Mouse (Mus musculus): ENCODE measurements around the gene Plbd2. TPM values are rescaled to one million over a fixed set of nuclear protein-coding genes. Genes with fewer than 3 reads are reported as not detected.
"Not testable (repeated sequence)": the region's sequence is repeated elsewhere in the genome, so short reads cannot be mapped to it uniquely, and the experiment has no call there.

Plbd2 gene
- polyA plus RNA-seq, 1 experiment from 2014 or later = 58.8 TPM

- H3K9me3 ChIP-seq = peaks cover 4% of the 10 kb centered on the region; the same call in 1 of the 2 replicates
Measured at GRCm38 (mm10) chr5:120507311-120507710, 3.9 kb upstream of the Plbd2 start.

DNA sequence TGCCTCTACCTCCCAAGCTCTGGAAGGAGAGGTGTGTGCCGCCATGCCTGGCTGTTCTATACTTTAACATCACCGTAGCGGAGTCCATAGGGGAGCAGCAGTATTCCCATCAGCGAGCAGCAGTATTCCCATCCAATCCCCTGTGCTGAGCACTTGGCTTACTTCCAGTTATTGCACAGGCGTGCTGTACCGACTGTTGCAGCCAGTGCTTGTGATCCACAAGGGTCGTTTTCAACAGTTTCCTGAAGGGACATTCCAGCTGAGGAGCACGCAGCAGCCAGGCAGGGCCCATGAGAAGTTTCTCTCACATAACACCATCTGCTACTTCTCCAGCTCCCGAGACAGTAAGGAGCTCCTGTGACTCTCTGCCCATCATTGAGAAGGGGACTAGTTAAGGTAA, 3.1 kb upstream of the Plbd2 start:
- H3K9me3 ChIP-seq = peaks cover 4% of the 10 kb centered on the region; the same call in 1 of the 2 replicates
- no peaks in the 10 kb centered on the region for H3K36me3 ChIP-seq
- no peaks in the 10 kb centered on the region for H3K27me3 ChIP-seq
- 43% methylated on average over 9 of the region's 9 CpGs for WGBS
- peaks cover 38% of the 10 kb centered on the region for H3K4me1 ChIP-seq
- ATAC-seq (ENCODE audit: low FRiP score, low read depth) = no peak
- no peak overlapping the region for H3K4me3 ChIP-seq
- H3K9ac ChIP-seq = no peak overlapping the region
- H3K4me2 ChIP-seq (replicated peaks) = no peak overlapping the region
- H3K27ac ChIP-seq = no peak overlapping the region

More at GRCm38 (mm10) chr5:120507311-120507710, 3.9 kb upstream of the Plbd2 start:
- peaks cover 5% of the 10 kb centered on the region for H3K27me3 ChIP-seq
- no peak overlapping the region for H3K4me2 ChIP-seq (replicated peaks)
- H3K27ac ChIP-seq = no peak overlapping the region
- no peak overlapping the region for H3K4me3 ChIP-seq
- WGBS = 58% methylated on average over 4 of the region's 4 CpGs
- H3K9ac ChIP-seq = no peak overlapping the region
- ATAC-seq (ENCODE audit: low FRiP score, low read depth) = no peak
- H3K4me1 ChIP-seq = peaks cover 37% of the 10 kb centered on the region
- no peaks in the 10 kb centered on the region for H3K36me3 ChIP-seq

DNA sequence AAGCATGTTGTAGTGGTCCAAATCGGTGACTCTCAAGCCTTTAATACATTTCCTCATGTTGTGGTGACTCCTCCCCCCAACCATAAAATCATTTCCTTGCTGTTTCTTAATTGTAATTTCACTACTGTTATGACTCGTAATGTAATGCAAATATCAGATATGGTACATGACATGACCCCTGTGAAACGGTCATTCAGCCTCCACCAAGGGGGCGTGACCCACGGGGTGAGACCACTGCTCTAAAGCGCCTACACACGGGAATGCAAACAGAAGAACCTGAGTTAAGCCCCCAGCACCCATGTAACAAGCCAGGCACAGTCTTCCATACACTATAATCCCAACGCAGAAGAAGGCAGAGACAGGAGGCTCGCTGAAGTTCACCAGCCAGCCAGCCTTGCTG, 2.4 kb upstream of the Plbd2 start:
- WGBS = 71% methylated on average over 9 of the region's 9 CpGs
- Histone ChIP-seq H3K4me2 (replicated peaks) (peak overlapping the region; percentile 29; the same call in 1 of the 2 replicates), H3K9me3 (peaks cover 4% of the 10 kb centered on the region; the same call in 1 of the 2 replicates), H3K9ac (no peak overlapping the region), H3K4me1 (peaks cover 35% of the 10 kb centered on the region), H3K27me3 (no peaks in the 10 kb centered on the region), H3K27ac (no peak overlapping the region), H3K4me3 (no peak overlapping the region), H3K36me3 (no peaks in the 10 kb centered on the region)
- ATAC-seq (ENCODE audit: low FRiP score, low read depth) = no peak

GRCm38 (mm10) chr5:120505368-120505767, 1.9 kb upstream of the Plbd2 start:
- no peak for ATAC-seq (ENCODE audit: low FRiP score, low read depth)

DNA sequence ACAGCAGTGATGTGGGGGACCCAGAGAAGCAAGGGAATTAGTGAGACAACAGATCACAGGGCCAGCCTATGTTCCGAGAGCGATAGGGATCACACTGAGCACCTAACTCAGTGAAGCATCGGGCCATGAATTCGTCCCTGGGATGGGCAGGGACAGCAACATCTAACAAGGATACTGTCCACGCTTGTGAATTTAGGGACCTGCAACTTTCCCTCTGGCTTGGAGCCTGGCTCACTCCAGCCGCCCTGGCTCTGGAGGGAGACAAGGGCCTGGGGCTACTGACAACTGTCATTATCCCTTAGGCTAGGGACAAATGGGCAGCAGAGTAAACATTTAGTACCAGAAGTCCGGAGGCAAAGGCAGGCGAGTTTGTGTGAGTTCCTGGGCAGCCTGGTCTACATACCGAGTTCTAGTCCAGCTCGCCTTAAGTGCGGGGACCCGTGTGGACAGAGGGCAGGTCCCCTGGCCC, 716 bp downstream of the Plbd2 start:
- 11% methylated on average over 12 of the region's 12 CpGs for whole genome bisulfite sequencing
- Histone ChIP-seq H3K4me2 (replicated peaks) (peak overlapping the region; percentile 97), H3K9me3 (no peaks in the 10 kb centered on the region), H3K36me3 (peaks cover 12% of the 10 kb centered on the region; the same call in 1 of the 2 replicates), H3K4me1 (peaks cover 28% of the 10 kb centered on the region), H3K9ac (peak overlapping the region; percentile 92), H3K27ac (no peak overlapping the region), H3K4me3 (peak overlapping the region; percentile 90), H3K27me3 (no peaks in the 10 kb centered on the region)
- ATAC-seq (ENCODE audit: low FRiP score, low read depth) = no peak

More at GRCm38 (mm10) chr5:120505368-120505767, 1.9 kb upstream of the Plbd2 start:
- Histone ChIP-seq H3K4me3 (no peak overlapping the region), H3K4me1 (peaks cover 31% of the 10 kb centered on the region), H3K9ac (no peak overlapping the region), H3K4me2 (replicated peaks) (peak overlapping the region; percentile 29), H3K9me3 (peaks cover 4% of the 10 kb centered on the region; the same call in 1 of the 2 replicates), H3K27ac (no peak overlapping the region), H3K27me3 (no peaks in the 10 kb centered on the region), H3K36me3 (no peaks in the 10 kb centered on the region)
- 23% methylated on average over 16 of the region's 16 CpGs for WGBS

DNA sequence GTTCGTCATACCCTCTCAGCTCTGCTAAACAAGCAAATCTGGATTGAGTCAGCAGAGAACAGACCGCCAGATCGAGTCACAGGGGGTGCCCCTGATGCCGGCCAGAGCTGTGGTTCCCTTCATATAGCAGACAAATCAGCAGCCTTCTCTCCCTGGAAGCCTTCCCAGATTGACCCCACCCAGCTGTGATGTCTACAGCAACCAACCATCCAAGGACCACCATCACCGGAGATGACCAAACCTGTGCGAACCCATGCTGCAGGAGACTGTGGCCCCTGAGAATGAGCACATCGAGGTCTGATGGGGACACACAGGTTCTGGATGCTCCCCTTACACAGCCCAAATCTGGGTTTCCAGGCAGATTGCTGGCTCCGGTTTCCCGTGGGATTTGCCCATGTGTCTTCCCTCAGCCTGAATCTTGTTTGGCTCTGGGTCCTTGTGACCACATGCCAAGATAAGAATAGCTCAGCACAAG, 1.2 kb downstream of the Plbd2 start:
- no peak overlapping the region for H3K27ac ChIP-seq
- ATAC-seq (ENCODE audit: low FRiP score, low read depth) = no peak
- peaks cover 16% of the 10 kb centered on the region; the same call in 1 of the 2 replicates for H3K36me3 ChIP-seq
- H3K4me2 ChIP-seq (replicated peaks) = peak overlapping the region; percentile 97
- no peaks in the 10 kb centered on the region for H3K9me3 ChIP-seq
- H3K27me3 ChIP-seq = no peaks in the 10 kb centered on the region
- H3K4me1 ChIP-seq = peaks cover 28% of the 10 kb centered on the region
- H3K4me3 ChIP-seq = peak overlapping the region; percentile 90
- 67% methylated on average over 9 of the region's 9 CpGs for WGBS
- peak overlapping the region; percentile 92 for H3K9ac ChIP-seq

DNA sequence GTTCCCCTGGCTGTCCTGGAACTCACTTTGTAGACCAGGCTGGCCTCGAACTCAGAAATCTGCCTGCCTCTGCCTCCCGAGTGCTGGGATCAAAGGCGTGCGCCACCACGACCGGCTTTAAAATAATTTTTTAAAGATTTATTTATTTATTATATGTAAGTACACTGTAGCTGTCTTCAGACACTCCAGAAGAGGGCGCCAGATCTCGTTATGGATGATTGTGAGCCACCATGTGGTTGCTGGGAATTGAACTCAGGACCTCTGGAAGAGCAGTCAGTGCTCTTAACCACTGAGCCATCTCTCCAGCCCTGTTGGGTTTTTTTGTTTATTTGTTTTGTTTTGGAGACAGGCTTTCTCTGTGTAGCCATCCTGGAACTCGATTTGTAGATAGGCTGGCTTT, 2.8 kb downstream of the Plbd2 start:
- H3K9ac ChIP-seq; H3K27ac ChIP-seq; H3K4me3 ChIP-seq; H3K4me2 ChIP-seq (replicated peaks); H3K27me3 ChIP-seq; ATAC-seq (ENCODE audit: low FRiP score, low read depth); H3K9me3 ChIP-seq: not testable (repeated sequence)
- Histone ChIP-seq H3K4me1 (peaks cover 21% of the 10 kb centered on the region), H3K36me3 (peaks cover 22% of the 10 kb centered on the region; the same call in 1 of the 2 replicates)
- WGBS = 87% methylated on average over 9 of the region's 9 CpGs

DNA sequence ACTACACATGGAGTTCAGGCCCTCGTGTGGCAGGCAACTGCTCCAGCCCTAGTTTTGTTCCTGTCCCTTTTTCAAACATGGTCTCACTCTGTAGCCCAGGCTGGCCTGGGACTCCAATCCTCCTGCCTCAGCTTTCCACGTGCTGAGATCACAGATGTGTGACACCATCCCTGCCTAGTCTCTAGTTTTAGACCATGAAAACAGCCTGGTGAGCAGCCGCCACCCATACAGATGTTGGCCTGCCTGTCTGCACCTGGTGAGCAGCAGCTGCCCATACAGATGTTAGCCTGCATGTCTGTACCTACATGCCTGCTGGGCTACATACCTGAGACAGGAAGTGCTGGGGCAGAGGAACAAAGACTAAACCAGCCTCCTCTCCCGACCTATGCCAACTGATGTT, 4.2 kb downstream of the Plbd2 start:
- Histone ChIP-seq H3K9ac (no peak overlapping the region), H3K4me3 (no peak overlapping the region), H3K36me3 (peaks cover 33% of the 10 kb centered on the region), H3K4me2 (replicated peaks) (no peak overlapping the region), H3K9me3 (no peaks in the 10 kb centered on the region), H3K27ac (no peak overlapping the region), H3K27me3 (no peaks in the 10 kb centered on the region), H3K4me1 (peaks cover 17% of the 10 kb centered on the region)
- 79% methylated on average over 4 of the region's 4 CpGs for WGBS
- no peak for ATAC-seq (ENCODE audit: low FRiP score, low read depth)

GRCm38 (mm10) chr5:120497071-120497470, 6.4 kb downstream of the Plbd2 start:
- no peak overlapping the region for H3K27ac ChIP-seq
- H3K4me2 ChIP-seq (replicated peaks) = no peak overlapping the region
- no peak overlapping the region for H3K4me3 ChIP-seq
- peaks cover 7% of the 10 kb centered on the region for H3K4me1 ChIP-seq
- H3K36me3 ChIP-seq = peaks cover 55% of the 10 kb centered on the region
- ATAC-seq (ENCODE audit: low FRiP score, low read depth) = no peak
- no peaks in the 10 kb centered on the region for H3K9me3 ChIP-seq
- H3K27me3 ChIP-seq = no peaks in the 10 kb centered on the region
- 89% methylated on average over 3 of the region's 3 CpGs for WGBS
- H3K9ac ChIP-seq = no peak overlapping the region

GRCm38 (mm10) chr5:120495703-120496226, 7.7 kb downstream of the Plbd2 start:
- Histone ChIP-seq H3K4me3 (no peak overlapping the region), H3K4me2 (replicated peaks) (no peak overlapping the region), H3K27ac (no peak overlapping the region), H3K27me3 (no peaks in the 10 kb centered on the region), H3K9me3 (no peaks in the 10 kb centered on the region), H3K9ac (no peak overlapping the region), H3K4me1 (no peaks in the 10 kb centered on the region), H3K36me3 (peaks cover 60% of the 10 kb centered on the region)
- no peak for ATAC-seq (ENCODE audit: low FRiP score, low read depth)
- 87% methylated on average over 13 of the region's 13 CpGs for WGBS

- Histone ChIP-seq H3K27ac (no peak overlapping the region), H3K36me3 (peaks cover 66% of the 10 kb centered on the region), H3K4me3 (no peak overlapping the region), H3K9me3 (no peaks in the 10 kb centered on the region), H3K4me2 (replicated peaks) (no peak overlapping the region), H3K9ac (no peak overlapping the region), H3K4me1 (no peaks in the 10 kb centered on the region), H3K27me3 (no peaks in the 10 kb centered on the region)
- 77% methylated on average over 10 of the region's 10 CpGs for WGBS
- no peak for ATAC-seq (ENCODE audit: low FRiP score, low read depth)
Measured at GRCm38 (mm10) chr5:120495064-120495702, 8.2 kb downstream of the Plbd2 start.

DNA sequence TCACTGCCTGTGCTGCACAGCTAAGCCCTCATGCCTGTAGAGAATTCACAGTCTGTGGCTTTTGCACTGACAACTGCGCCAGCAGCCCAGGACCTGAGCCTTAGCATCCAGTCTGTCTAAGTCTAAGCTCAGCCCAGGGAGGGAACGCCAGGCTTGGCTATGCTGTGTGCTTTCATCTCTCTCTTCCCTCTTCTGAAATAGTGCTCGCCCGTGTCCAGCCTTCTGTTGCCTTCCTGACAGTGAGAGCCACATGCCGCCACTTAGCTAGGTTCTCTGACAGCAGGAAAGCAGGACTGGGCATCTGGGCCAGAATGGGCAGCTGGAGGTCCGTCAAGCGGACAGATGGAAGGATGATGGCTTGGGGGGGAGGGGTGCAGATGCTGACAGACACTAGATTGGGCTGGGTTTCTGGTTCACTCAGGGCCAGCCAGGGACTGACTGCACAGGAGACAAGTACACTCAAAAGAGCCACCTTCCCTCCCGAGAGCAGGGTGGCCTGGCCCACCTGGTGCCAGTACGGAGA, 9.5 kb downstream of the Plbd2 start:
- no peaks in the 10 kb centered on the region for H3K9me3 ChIP-seq
- no peak overlapping the region for H3K27ac ChIP-seq
- peaks cover 72% of the 10 kb centered on the region for H3K36me3 ChIP-seq
- WGBS = 85% methylated on average over 9 of the region's 9 CpGs
- no peak overlapping the region for H3K4me3 ChIP-seq
- no peaks in the 10 kb centered on the region for H3K27me3 ChIP-seq
- no peaks in the 10 kb centered on the region for H3K4me1 ChIP-seq
- H3K9ac ChIP-seq = no peak overlapping the region
- H3K4me2 ChIP-seq (replicated peaks) = no peak overlapping the region
- ATAC-seq (ENCODE audit: low FRiP score, low read depth) = no peak

All from limb, embryonic 13.5 days (tissue).